Comparison of ENCODE assay signal across 34 mouse cellular contexts in genomic region chr16:43730281-43730680, GRCm38 (mm10). TPM values are rescaled to one million over a fixed set of nuclear protein-coding genes. Genes with fewer than 3 reads are reported as not detected.
"Had no signal": no experiment of that assay in that cellular context is flagged by ENCODE, and none has a peak within 500 bp of the region (broad histone marks: within the 10 kb centered on the region; RNA-seq: fewer than 3 reads in every experiment).

No protein-coding gene starts in this region.

- H3K4me3 ChIP-seq: heart, adult 2 months; heart, embryonic 12.5 days; hindbrain, embryonic 13.5 days; hindbrain, embryonic 15.5 days; kidney, embryonic 15.5 days; limb, embryonic 13.5 days; limb, embryonic 15.5 days; liver, embryonic 12.5 days had no signal

- DNase-seq: gastrocnemius, postnatal 14 days; gastrocnemius, postnatal 36 days; heart, adult 2 months; heart, postnatal 10 days; heart, postnatal 36 days; kidney, adult 11 months; kidney, adult 2 months; kidney, adult 9 months; kidney, postnatal 14 days; kidney, postnatal 36 days; layer of hippocampus, adult 9-11 months; layer of hippocampus, postnatal 36 days; left cerebral cortex, postnatal 4 days had no signal

- H3K27me3 ChIP-seq: heart, embryonic 12.5 days; hindbrain, embryonic 13.5 days; hindbrain, embryonic 15.5 days; kidney, embryonic 15.5 days; limb, embryonic 13.5 days; limb, embryonic 15.5 days; liver, embryonic 12.5 days had no signal

- H3K4me1 ChIP-seq: hindbrain, embryonic 13.5 days; hindbrain, embryonic 15.5 days; kidney, embryonic 15.5 days; limb, embryonic 13.5 days; liver, embryonic 12.5 days had no signal

- H3K27ac ChIP-seq: heart, adult 2 months; hindbrain, embryonic 13.5 days; hindbrain, embryonic 15.5 days; hindbrain, postnatal 0 days; kidney, embryonic 15.5 days; kidney, postnatal 0 days; limb, embryonic 13.5 days; limb, embryonic 15.5 days; liver, embryonic 12.5 days; liver, embryonic 14.5 days had no signal

- H3K36me3 ChIP-seq: heart, embryonic 12.5 days; hindbrain, embryonic 13.5 days; hindbrain, embryonic 15.5 days; kidney, embryonic 15.5 days; limb, embryonic 13.5 days; limb, embryonic 15.5 days; liver, embryonic 12.5 days had no signal

RNA-seq across cellular contexts. Expression of gene Drd3, which starts 23.5 kb away (rescaled TPM):
- total RNA-seq: gastrocnemius, adult 18-20 months; gastrocnemius, adult 8-10 months; gastrocnemius, postnatal 14 days; gastrocnemius, postnatal 36 days; heart, adult 2 months; heart, postnatal 10 days; heart, postnatal 36 days; hematopoietic stem cell, adult 5-6 weeks; layer of hippocampus, adult 18-20 months; liver, adult 2 months had no signal
- polyA plus RNA-seq: heart, adult 2 months; heart, embryonic 12.5 days; heart, embryonic 14.5 days; heart, embryonic 16.5 days; hindbrain, embryonic 11.5 days; hindbrain, embryonic 13.5 days; hindbrain, embryonic 15.5 days; hindbrain, postnatal 0 days; intestine, embryonic 14.5 days; intestine, embryonic 16.5 days; kidney, embryonic 15.5 days; limb, embryonic 11.5 days; limb, embryonic 13.5 days; liver, adult 2 months; liver, embryonic 12.5 days; liver, embryonic 14.5 days had no signal
